Mouse (Mus musculus) large intestine, adult 2 months (tissue): ENCODE data around the gene Tubgcp2. TPM values are rescaled to one million over a fixed set of nuclear protein-coding genes. Genes with fewer than 3 reads are reported as not detected.

Experiments
- DNase-seq: peaks from one replicate; pipeline ENCODE4 v3.0.0-alpha.2; 2012; ENCODE audit warnings: low read depth, low spot score
- WGBS: fragments of 180-500 bp; shearing (Covaris S2); methylation state at CpG from one replicate; pipeline ENCODE4 v1.1.7; 2018; 5-methylcytosine and 5-hydroxymethylcytosine counted together
- polyA plus RNA-seq: library from polyadenylated mRNA; depleted of rRNA; stranded (reverse); fragments of >200 nt; gene quantifications from 2 replicates; pipeline ENCODE4 v1.2.3, GENCODE M21; 2012

Gene Tubgcp2
- polyA plus RNA-seq, 1 experiment: 13.8 TPM

DNA sequence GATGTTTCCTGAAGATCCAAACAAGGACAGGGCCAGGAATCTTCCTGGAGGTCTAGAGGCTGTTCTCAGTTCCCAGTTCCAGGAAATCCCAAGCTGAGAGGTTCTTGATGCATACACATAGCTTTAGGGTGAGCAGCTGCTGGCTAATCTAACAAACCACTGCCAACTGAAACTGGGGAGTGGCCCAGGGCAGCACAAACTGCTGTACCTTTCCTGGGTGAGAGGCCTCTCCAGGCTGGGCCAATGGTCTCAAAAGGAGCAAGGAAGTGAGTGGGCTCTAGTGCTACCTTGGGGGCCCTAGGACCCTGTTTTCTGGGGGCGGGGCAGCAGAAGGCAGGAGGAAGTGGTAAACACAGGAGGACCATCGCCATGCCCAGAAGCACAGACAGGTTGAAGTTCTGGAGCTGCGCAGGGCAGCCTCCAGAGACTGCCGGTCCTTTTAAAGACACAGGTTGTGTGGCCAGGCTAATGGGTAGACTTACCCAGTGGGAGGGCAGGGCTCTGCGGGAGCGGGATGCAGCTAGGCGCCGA, 45.5 kb downstream of the Tubgcp2 start:
- 58% methylated on average over 8 of the region's 8 CpGs for WGBS
- no peak for DNase-seq

DNA sequence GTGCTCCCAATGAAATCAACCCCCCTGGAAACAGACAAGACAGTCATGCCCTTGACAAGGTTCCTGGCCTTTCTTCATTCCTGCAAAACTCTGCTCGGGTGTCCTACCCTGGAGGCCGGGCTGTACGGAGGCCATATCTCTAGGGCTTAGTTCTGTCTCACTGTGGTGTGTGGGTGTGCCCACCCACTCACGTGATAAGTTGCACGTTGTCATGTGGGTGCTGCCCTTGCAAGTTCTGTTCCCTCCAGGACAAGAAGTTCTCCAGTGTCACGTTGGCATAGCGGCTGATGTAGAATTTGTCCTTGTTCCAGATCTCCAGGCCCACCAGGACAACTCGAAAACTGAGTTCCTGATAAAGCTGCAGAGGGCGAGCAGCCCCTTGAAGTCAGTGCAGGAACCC, 48.2 kb downstream of the Tubgcp2 start:
- DNase-seq: no peak
- WGBS: 81% methylated on average over 9 of the region's 9 CpGs

DNA sequence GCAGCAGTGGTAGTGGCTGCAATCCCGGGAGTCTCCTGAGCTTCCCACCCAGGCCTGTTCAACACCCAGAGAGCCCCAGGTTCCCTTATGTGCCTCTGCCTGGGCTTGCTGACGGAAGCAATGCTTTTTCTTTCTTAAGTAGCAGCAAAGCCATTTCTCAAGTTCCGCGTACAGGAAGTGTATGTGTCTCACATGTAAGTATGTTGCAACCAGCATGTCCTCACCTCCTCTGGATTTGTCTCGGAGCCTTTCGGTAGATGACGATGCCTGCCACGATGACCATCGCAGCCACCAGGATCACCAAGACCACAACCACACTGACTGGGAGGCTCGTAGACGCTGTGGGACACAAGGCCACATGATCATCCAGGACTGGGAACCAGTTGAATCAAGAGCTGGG, 52.0 kb downstream of the Tubgcp2 start:
- DNase-seq: no peak
- WGBS: 94% methylated on average over 11 of the region's 11 CpGs

DNA sequence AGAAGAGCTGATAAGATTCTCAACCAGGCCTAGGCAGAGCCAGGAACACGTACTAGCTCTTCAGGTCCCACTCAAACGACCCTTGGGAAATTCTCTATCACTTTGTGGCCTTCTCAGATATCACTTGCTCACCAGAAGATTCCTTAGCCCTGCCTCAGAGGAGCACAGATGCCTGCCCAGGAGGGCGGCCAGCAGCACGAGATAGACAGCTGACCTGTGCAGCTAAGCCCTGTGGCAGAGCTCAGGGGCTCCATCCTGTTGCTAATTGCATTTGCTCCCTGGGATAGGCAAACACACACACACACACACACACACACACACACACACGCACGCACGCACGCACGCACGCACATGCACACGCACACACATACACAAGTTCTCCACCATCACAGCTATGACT, 54.4 kb downstream of the Tubgcp2 start:
- 89% methylated on average over 11 of the region's 11 CpGs for WGBS
- no peak for DNase-seq

DNA sequence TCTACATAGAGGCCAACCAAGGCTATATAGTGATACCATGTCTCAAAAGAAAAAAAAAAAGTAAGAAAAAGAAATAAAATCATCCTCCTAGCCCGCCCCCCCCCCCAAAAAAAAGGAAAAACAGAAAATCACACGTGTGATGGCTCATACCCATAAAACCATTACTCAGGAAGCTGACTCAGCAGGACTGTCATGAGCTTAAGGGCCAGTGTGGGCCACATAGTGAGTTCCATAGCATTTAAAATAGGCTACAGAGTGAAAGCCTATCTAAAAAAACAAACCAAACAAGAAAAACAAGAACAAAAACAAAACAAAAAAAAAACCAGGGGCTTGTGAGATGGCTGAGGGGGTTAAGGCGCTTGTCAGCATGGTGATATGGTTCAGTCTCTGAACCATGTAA, 55.7 kb downstream of the Tubgcp2 start:
- DNase-seq: no peak
- WGBS: 53% methylated on average over 3 of the region's 3 CpGs

DNA sequence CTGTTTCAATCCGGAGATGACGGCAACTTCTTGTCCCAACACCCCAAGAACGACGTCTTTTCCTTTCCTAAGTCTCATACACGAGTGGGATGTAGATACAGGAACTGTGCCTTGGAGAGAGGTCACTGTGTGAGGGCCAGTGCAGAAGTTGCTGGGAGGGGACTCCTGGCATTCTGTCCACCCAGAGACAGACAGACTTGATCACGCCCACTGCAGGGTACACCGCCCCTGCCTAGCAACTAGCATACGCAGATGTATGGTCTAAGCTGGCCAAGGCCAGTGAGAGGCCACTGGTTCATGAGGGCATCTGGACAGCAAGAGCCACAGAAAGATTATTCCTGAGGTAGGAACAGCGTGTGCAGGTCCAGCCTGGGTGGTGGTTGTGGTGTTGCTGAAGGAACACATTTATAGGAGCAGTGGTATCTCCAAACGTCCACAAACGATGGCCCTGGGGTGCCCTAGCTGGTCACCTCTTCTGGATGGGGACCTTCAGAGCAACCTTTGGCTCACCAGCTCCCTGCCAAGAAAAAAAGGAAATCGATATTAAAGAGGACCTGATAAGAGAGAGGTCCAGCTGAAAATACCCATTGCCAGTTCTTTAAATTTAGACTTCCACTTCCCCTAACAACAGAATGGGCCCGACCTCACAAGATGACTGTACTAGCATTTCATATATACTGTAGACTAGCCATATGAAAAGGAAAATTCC, 57.3 kb downstream of the Tubgcp2 start:
- DNase-seq: no peak
- 27% methylated on average over 13 of the region's 13 CpGs for WGBS

DNA sequence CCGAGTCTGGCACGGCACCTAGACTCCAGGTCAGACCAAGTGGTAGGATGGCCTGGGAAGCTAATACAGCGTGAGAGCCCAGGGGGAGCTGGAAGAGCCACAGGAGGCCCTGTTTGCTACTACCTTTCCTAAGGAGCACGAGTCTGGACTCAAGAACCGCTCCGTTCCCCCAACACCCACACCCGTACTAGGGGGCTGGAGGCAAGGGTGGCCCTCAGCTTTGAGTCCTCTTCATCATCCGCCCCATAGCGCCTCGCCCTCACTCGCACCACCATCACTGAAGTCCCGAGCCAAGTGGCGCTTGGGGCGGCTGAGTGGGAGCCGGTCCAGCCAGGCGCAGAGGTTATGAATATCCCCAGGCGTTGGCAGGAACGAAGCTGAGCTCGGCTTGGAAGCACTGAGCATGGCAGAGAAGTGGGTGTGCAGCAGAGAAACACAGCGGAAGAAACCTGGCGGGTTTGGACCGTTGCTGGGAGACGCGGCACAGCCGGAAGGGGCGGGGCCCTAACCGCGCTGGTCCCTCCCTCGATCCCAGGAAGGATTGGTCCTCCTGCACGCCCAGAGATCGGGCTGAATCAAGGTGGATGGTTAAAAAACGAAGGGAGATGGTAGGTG, 58.1 kb downstream of the Tubgcp2 start, which contains the start of gene 6430531B16Rik:
Gene 6430531B16Rik (minus strand): TSS at position 478 of the 615 bp plus-strand sequence.
- peak; percentile 40 for DNase-seq
- 5% methylated on average over 32 of the region's 32 CpGs for WGBS

DNA sequence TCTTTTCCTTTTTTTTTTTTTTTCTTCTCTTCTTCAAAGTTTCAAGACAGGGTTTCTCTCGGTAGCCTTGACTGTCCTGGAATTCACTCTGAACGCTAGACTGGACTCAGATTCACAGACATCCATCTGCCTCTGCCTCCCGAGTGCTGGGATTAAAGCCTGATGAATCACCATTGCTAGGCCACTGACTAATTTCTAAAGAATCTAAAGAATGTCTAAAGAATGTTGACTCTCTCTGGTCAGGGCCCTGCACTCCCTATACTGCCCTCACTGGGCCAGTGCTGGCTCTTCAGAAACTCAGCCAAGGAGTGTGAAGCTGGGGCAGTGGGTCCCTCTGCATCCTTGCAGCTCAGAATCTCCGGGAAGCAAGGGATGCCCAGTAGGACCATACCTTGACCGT, 61.0 kb downstream of the Tubgcp2 start:
- no peak for DNase-seq
- WGBS: 48% methylated on average over 5 of the region's 5 CpGs

DNA sequence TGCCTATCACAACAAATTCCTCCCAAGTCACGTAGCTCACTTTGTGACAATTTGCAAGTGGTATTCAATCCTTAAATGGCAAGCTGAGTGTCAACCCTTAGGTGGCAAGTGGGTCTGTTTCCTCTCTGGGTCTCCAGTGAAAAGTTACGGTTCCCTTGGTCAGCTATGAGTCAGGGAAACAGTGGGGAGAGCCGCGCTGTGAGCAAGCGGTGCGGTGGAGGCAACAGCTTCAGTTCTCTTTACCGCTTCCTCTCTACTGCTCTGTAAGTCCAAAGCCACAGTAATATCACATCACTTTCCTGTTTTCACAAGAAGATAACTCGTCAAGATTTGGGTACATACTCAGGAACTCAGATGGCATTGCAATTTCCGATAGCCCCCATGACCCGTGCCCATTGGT, 62.2 kb downstream of the Tubgcp2 start:
- WGBS: 76% methylated on average over 10 of the region's 10 CpGs
- no peak for DNase-seq

DNA sequence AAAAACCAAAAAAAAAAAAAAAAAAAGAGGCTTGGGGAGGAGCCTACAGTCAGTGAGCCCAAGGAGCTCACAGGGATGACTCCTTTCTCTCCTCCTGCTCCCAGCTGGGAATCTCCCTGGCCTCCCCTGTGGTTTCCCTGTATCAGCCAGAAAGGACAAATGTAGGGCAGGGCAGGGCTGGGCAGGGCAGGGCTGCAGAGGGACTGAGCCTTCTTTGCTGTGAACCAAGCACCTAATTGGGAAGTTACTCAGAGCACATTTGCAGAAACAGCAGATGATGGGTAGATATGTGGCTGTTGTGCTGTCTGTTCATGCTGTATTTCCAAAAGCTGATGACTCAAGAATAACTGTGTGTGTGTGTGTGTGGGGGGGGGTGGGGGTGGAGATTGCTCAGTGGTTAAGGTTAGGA, 63.5 kb downstream of the Tubgcp2 start:
- DNase-seq: no peak

DNA sequence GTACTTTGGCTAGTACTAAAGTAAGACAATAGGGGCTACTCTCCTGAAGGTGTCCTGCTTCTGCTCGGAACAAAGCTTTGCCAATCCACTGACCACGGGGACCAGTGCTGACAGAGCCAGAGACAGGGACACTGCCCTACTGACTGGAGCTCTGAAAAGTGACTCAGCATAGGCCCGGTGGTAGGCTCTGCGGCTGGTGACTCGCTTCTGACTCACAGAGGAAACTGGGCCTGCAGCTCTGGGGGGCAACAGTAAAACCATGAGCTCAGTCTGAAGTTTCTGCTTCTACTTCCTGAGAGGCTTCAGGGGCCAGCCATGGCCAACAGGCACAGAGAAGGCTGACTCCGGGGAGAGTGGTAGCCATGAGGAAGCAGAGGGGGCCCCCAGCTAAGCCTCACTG, 65.0 kb downstream of the Tubgcp2 start:
- 49% methylated on average over 6 of the region's 6 CpGs for WGBS
- DNase-seq: no peak

DNA sequence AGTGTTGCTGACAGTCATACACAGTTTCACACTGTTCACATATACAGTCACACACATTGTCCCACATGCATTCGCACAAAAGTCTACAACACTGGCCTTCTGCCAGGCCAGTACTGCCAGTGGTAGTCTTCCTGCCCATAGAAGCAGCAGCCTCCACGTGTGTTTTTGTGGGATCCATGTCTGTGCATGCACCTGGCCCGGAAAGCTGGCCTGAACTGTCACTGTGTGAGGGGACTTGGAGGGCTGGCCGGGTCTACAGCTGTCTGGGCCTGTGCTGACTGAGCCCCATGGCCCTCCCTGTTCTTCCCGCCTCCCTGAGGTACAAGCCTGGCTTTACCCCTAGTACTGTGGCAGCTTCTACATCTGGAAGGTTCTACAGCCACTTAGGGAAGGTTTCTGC, 65.5 kb downstream of the Tubgcp2 start:
- WGBS: 69% methylated on average over 5 of the region's 5 CpGs

DNA sequence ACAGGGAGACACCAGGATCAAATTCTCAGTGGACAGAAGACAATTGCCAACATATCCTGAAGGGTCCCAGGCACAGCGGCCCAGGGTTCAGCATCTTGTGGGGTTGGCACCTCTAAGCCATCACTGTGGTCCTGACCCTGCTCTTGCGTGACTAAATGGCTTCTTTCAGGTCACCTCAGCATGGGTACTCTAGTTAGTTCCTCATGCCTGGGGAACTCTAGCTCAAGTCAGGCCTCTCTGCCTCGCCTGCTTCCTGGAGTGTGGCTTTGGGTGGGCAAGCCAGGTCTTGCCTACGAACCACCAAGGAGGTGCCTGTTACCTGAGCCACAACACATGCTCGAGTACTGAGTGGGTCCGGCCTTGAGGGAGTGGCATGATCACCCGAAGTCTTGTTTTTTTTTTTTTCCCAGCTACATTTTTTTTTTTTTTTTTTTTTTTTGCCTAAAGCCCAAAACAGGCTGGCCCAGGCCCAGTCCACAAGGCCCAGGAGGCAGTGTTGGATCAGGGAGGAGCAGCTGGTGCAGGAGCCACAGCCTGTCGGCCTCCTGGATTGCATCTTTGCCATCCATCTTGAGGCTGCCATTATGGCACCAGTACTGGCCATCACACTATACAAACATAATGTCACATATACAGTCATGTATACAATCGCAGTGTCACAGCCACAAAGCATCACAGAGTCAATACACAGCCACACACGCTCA, 66.1 kb downstream of the Tubgcp2 start:
- DNase-seq: no peak
- WGBS: 80% methylated on average over 10 of the region's 10 CpGs

More for the DNA sequence above, 65.5 kb downstream of the Tubgcp2 start:
- DNase-seq: no peak

DNA sequence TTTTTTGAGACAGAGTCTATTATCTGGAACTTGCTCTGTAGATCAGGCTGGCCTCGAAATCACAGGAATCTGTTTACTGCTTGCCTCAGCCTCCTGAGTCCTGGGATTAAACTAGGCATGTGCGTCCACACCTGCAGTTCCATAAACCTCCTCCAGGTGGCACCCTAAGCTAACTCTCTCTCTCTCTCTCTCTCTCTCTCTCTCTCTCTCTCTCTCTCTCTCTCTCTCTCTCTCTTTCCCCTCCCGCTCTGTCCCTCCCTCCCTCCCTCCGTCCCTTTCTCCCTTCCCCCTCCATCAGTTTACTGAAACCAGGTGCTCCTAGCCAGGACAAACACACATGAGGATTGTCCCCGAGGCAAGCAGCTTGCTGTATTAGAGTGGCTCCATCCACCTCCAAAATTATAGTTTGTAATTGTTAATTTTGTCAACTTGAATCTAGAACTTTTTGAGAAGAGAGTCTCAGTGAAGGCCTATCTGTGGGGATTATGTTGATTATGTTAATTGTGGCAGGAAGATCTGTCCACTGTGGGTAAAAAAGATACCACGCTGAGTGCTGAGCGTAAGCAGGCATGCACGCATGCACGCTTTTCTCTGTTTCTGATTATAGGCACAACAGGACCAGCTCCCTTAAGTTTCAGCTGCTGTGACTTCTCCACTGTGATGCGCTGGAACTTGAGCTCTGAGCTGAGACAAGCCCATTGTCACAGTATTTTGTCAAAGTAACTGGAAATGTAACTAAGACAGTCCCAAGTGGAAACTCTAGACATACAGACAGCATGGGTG, 66.9 kb downstream of the Tubgcp2 start:
- 44% methylated on average over 10 of the region's 10 CpGs for WGBS

DNA sequence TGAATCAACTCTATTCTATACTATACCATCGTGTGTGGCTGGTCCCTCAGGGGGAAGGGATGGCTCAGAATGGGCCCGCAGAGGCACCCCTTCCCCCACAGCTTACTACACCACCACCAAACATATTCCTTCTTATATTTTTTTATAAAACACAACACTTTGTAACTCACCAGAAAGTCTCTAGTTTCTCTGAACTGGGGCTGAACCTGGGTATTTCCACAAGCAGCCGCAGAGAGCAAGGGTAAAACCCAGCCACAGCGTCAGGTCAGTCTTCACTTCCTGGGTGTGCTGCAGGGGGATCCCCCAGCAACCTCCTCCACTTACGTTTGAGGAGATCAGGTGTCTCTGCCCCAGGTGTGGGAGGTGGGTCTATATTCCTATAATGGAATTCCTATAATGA, 68.0 kb downstream of the Tubgcp2 start:
- WGBS: 44% methylated on average over 5 of the region's 5 CpGs
- no peak for DNase-seq

More for the DNA sequence above, 66.9 kb downstream of the Tubgcp2 start:
- peak; percentile 33 for DNase-seq

DNA sequence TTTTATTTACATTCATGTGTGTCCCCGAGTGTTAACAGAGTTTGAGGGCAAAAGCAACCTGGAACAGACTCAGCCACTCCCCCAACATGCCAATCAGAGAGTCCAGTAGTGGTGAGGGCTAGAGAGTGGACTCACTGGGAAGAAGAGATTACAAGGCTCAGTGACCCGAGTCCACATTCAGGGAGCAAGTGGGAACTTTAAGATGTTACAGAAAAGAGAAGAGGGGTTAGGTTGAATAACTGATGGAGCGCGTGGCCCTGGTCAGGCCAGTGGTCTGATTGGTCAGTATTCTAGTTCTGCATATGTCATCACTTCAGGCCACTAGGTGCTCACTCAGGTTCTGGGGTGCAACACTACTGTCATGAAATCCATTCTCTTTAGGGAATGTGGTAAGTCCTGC, 69.3 kb downstream of the Tubgcp2 start:
- 42% methylated on average over 4 of the region's 4 CpGs for WGBS
- no peak for DNase-seq

DNA sequence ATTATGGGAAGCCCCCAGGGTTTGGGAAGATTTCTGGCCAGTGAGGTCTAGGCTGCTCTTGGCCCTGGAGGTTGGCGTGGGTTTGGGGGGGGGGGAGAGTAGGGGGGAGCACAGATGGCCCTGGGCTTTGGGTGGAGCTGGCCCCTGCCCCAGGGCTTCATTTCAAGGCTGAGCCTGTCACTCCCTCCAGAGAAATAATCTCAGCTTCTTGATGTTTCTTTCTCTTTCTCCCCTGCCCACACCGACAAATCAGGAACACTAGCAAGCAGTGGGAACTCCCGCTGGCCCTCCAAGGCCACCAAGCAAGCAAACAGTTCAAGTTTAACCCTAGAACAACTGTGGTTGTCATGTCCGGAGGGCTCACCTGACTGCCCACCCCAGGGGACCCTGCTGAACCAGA, 72.7 kb downstream of the Tubgcp2 start:
- DNase-seq: no peak
- WGBS: 47% methylated on average over 4 of the region's 4 CpGs

DNA sequence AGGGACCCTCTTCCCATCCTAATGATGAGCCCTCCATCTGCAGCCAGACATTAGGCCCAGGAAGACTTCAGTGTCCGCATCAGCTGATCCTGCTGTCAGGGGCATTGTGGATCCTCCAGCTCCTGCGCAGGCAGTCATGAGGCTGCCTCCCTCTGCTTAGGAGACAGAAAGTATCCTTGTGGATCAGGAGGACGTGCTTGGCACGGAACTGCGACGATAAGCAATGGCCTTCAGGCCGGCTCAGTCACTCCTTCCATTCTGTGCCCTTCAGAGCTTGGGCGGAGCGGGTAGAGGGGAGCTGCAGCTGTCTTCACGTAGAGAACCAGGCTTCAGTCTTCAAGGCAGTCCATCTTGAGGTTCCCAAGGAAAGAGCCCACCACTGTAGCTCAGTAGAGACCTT, 75.3 kb downstream of the Tubgcp2 start:
- DNase-seq: no peak
- 79% methylated on average over 10 of the region's 10 CpGs for WGBS

DNA sequence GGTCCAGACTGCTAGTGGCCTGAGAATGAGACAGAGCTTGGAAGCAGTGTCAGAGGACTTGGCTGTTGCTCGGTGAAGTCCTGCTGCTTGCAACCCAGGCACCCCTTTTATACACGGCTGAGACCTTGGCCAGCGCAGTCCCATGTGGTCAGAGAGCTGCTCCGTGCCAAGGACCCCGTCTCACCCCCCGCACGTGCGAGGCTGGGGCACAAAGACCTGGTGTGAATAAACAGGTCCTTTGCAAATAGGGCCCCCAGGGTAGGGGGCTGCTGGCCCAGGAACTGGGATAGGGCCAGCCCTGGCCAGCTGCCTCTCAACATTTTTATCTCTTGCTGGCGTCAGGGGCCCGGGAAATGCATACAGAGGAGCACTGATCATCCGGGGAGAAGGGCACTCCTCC, 78.5 kb downstream of the Tubgcp2 start:
- WGBS: 25% methylated on average over 11 of the region's 11 CpGs
- DNase-seq: no peak

DNA sequence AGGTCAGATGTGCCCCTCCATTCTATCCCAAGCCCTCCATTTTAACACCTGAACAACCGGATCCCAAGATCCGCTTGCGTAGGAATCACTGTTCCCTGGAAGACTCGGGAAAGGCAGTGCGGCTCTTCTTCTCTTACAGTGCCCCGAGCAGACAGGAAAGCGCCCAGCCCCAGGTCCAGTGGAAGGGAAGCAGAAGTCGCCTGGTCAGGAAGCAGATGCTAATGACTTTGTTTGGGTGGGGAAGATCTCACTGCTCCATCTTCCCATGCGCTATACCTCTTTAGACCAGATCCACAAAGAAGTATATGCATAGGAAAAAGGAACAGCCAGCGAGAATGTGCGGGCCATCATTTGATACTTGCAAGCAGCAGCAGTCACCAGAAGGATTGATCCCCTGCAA, 79.0 kb downstream of the Tubgcp2 start:
- DNase-seq: no peak
- 55% methylated on average over 11 of the region's 11 CpGs for WGBS
